Mouse (Mus musculus) left cerebral cortex, postnatal 14 days (tissue): ENCODE data around the gene Tsr3. TPM values are rescaled to one million over a fixed set of nuclear protein-coding genes. Genes with fewer than 3 reads are reported as not detected.
"Not testable (repeated sequence)": the region's sequence is repeated elsewhere in the genome, so short reads cannot be mapped to it uniquely, and the experiment has no call there.

Source experiments
- DNase-seq, 2 experiments: peaks; one replicate each; pipeline ENCODE4 v3.0.0; 2021 to 2022; ENCODE audit warnings: low spot score in 2 of 2, mixed read lengths in 1 of 2
- intact Hi-C: fragments of 180-260 bp; cut with DNase I; formaldehyde crosslinking; loops from one replicate; pipeline ENCODE4 v1.15.1; 2025
- total RNA-seq, 2 experiments: library from RNA; stranded (reverse); gene quantifications; 2 replicates each; pipeline ENCODE4 v1.2.3; 2021

Tsr3 gene
- total RNA-seq, 2 experiments from 2014 or later = 25.0 to 27.2 TPM

DNA sequence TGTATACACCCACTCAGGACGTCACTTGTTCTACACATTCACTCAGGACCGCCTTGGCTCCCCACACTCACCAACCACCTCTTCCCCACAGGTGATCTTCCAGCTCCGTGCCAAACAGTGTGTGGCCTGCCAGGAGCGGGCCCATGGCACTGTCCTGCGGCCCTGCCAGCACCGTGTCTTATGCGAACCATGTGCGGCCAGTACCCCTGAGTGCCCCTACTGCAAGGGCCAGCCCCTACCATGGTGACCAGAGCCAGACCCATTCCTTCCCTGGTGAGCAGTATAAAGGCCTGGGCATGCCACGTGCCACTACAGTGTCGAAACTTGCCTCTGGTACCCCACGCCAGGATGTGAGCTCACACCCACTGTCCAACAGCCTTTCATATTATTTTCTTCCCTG is 8.3 kb upstream of the Tsr3 start:
- DNase-seq, intact Hi-C loops: not testable (repeated sequence)

DNA sequence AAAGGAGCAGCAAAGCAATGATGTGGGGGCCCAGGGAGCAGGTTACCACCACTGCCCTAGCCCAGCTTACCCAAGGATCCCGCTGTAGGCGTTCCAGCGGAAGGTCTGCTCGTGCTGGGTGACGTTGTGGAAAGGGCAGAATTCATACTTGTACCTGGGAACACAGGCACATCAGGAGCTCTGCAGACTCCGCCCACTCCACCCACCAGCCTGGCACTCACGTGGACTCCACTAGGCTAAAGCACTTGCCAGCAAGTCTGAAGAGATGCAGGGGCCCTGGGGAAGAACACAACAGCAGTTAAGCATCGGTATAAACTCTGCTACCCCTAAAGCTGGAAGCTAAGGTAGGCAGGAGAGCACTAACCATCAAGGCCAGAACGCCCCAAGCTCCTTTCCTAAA is 4.3 kb upstream of the Tsr3 start:
- peak in 1 of 2 experiments; percentile 39 for DNase-seq

GRCm38 (mm10) chr17:25243131-25243780 is 3.3 kb downstream of the Tsr3 start:
- DNase-seq = no peak
- intact Hi-C loops = no loop called here

More for the DNA sequence above, 4.3 kb upstream of the Tsr3 start:
- intact Hi-C loops = no loop called here

DNA sequence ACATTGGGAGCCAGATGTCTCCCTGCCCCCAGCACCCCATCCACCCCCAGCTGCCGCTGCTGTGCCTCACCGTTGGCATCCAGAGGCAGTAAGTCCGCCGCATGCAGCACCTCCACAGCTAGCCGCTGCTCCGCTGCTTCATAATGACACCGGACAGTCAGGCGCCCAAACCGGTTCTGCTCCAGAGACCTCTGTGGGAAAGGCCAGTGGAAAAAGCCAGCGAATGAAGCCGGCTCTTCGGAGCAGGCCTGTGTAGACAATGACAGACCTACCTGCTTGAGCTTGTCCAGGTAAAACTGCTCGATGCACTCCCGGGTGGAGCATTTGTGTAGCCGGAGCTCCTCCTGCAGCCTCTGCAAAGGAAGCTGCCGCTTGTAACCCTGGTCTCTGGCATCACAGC is 4.3 kb downstream of the Tsr3 start:
- no peak for DNase-seq
- intact Hi-C loops = no loop called here

- DNase-seq = no peak
- intact Hi-C loops = no loop called here
Measured at GRCm38 (mm10) chr17:25248033-25248750, 8.2 kb downstream of the Tsr3 start.

- intact Hi-C loops = no loop called here
- DNase-seq = no peak
Measured at GRCm38 (mm10) chr17:25250181-25250835, 10.3 kb downstream of the Tsr3 start.

DNA sequence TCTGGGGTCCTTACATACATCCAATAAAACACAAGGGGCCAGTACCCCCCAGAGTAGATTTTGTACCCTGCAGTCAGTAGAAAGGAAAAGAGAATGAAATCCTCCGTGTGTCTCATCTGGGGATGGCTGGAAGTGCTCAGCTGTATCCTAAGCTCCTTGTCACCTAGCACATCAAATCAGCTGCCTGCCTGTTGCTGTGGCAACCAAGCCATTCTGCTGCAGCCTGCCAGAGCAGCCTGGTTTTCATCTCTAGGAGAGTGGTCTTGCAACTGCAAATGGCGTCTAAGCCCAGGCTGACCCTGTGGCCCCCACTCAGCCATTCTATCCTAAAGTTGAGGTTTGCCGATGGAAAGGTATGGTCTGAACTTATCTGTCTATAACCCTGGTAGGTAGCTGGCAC is 12.7 kb downstream of the Tsr3 start:
- intact Hi-C loops = no loop called here
- peak; percentile 50 to 65 for DNase-seq

GRCm38 (mm10) chr17:25253760-25254159 is 13.8 kb downstream of the Tsr3 start:
- peak; percentile 64 to 81 for DNase-seq
- intact Hi-C loops = no loop called here

GRCm38 (mm10) chr17:25255110-25255509 is 15.1 kb downstream of the Tsr3 start:
- no peak for DNase-seq
- intact Hi-C loops = no loop called here

DNA sequence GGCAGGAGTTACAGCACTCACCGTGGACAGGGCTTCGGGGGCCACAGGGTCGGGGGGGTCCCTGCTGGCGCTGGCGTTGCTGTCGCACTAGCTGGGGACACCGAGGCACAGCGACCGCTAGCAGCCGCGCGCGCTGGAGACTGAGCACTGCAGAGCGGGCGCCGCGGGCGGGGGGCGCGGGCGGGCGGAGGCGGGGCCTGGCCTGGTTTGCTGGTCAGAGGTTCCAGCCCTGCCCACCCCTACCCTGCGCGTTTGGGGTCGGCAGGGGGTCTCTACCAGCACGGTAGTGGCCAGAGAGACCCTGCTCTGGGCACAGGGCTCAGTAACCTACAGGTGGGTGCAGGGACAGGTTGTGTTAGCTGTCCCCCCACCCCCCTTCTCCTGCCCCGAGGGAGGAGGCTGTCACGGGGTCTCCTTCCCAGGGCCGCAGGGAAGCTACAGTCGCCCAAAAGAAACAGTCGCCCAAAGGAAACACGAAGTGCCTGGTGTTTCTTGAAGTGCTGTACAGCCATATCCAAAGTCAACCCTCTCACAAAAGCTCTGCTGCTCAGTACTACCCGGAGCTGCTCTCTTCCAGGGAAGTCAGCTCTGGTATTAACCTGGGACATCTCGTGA is 16.3 kb downstream of the Tsr3 start, which contains the start of gene Baiap3:
Gene Baiap3, minus strand, starts transcription at position 225 of the 615 bp plus-strand sequence.
- DNase-seq = no peak
- intact Hi-C loops = no loop called here

GRCm38 (mm10) chr17:25257804-25258261 is 17.9 kb downstream of the Tsr3 start:
- intact Hi-C loops = no loop called here
- DNase-seq = no peak

DNA sequence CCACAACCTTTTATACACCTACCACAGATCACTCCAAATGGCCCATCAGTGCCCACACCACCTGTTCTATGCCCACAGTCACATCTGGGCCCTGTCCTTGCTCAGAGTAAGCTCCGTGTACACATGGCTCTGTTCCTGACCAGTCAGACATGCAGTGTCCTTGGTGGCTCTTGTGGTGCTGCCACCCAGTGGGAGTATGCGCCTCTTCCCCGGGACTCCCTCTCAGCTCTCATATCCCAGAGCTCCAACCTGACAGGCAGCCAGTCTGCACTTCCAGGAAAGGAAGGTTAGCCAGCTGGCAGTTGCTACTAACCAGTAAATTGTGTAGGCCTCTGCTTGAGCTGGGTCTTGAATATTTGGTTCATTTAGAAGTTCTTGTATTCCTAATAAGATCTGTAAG is 24.5 kb downstream of the Tsr3 start:
- DNase-seq = peak in 1 of 2 experiments; percentile 65
- intact Hi-C loops = no loop called here

DNA sequence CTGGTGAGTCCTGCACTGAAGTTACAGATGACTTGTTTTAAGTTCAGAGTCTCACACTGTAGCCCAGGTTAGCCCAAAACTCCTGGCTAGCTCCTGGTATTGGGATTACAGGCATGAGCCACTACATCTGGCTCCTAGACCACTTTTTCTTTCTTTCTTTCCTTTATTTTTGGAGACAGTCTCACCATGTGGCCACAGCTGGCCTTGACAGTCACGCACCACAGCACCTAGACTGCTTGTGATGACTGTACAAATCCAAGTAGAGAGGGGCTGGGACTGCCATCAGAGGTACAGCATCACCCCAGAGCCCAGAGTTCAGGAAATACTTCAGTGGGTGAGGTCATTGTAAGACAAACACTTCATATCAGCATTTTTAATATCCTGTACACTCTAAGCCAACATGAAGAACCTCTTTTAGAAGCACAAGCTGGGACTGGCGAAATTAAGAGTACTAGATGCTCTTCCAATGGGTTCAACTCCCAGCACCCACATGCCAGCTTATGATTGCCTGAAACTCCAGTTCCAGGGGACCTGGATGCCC is 30.9 kb downstream of the Tsr3 start:
- no peak for DNase-seq
- intact Hi-C loops = loop anchor here (5.0 kb wide), 1 partner anchor 84 kb away; the partner anchor contains the start of gene Unkl

GRCm38 (mm10) chr17:25272326-25272725 is 32.4 kb downstream of the Tsr3 start:
- intact Hi-C loops = loop anchor here (5.0 kb wide), 1 partner anchor 85 kb away; the partner anchor contains the start of gene Unkl
- DNase-seq = no peak

- peak in 1 of 2 experiments; percentile 86 for DNase-seq
- intact Hi-C loops = loop anchor here (5.0 kb wide), 1 partner anchor 86 kb away; the partner anchor contains the start of gene Unkl
Measured at GRCm38 (mm10) chr17:25272951-25273705, 33.2 kb downstream of the Tsr3 start.

- intact Hi-C loops = loop anchor here (5.0 kb wide), 1 partner anchor 87 kb away; the partner anchor contains the start of gene Unkl
- peak; percentile 96 to 97 for DNase-seq
Measured at GRCm38 (mm10) chr17:25273706-25274501, 33.9 kb downstream of the Tsr3 start.

DNA sequence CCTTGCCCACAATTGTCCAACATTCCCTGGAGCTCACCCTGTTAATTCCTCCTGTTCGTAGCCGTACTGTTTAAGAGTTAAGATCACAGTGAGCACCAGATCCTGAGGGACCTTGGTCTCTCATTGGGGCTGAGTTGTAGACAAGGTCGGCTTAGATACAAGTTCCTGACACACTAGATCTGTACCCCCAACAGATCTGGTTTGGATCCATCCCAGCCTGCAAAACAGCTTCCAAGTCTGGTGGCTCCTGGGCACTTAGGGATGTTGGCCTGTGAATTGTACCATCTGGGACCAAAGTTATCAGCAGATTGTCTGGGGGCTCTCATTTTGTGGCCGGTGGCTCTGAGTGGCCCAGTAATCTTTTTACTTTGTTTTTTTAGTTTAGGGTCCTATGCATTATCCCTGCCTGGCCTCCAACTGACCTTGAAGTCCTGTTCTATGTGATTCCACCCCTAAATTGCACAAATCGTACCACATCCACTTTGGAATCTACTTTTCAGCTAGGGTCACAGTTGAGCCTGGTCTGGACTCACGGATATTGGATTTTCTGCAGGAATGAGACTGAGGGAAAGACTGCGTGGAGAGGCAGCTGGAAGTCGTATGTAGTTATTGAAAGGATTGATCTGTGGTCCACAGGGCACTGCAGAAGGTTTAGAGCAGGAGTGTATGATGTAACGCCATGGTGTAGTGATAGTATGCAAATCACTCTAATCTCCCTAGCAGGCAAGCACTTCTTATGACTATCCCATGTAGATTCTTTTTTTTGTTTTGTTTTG is 34.8 kb downstream of the Tsr3 start, which contains the start of gene Ube2i:
Gene Ube2i, minus strand, starts transcription at position 52 of the 776 bp plus-strand sequence.
- DNase-seq = no peak
- intact Hi-C loops = loop anchor here (5.0 kb wide), 1 partner anchor 87 kb away; the partner anchor contains the start of gene Unkl
